Mouse (Mus musculus): ENCODE measurements at regions not wholly inside any gene's neighbourhood (a gene's known extent, or its start where the extent isn't known, plus 50 kb on each side); places are given as distances from the start of the nearest gene placed in this dataset.

GRCm38 (mm10) chr2:128245544-128245943 is 119.7 kb downstream of the Bcl2l11 start:
- H3K27me3 ChIP-seq (ENCODE audit: control insufficient read depth, insufficient read depth, insufficient read length), result no peaks in the 10 kb centered on the region
- no peaks in the 10 kb centered on the region for H3K36me3 ChIP-seq (ENCODE audit: control insufficient read depth, insufficient read depth)
- TF ChIP-seq SRF (IDR thresholded peaks at IDR 0.05; ENCODE audit: control insufficient read depth, insufficient read length, low read depth), result no peak
- no peak for TF ChIP-seq TCF12 (IDR thresholded peaks at IDR 0.05; ENCODE audit: insufficient read depth, poor library complexity, severe bottlenecking)
- no peak for TF ChIP-seq REST (IDR thresholded peaks at IDR 0.05; ENCODE audit: insufficient read depth, insufficient read length)
- no peak for TF ChIP-seq USF1 (IDR thresholded peaks at IDR 0.05; ENCODE audit: low read depth)
- no peak for TF ChIP-seq MYOD1 (IDR thresholded peaks at IDR 0.05; ENCODE audit: control insufficient read depth in 1 of 3, insufficient read length in 2 of 3, low read depth in 2 of 3)
- TF ChIP-seq MAX (IDR thresholded peaks at IDR 0.05; ENCODE audit: low read depth), result no peak
- no peak for TF ChIP-seq CEBPB (IDR thresholded peaks at IDR 0.05; ENCODE audit: insufficient read depth, poor library complexity, severe bottlenecking)
- TF ChIP-seq E2F4 (IDR thresholded peaks at IDR 0.05; ENCODE audit: insufficient read depth), result no peak
- TF ChIP-seq TCF3 (IDR thresholded peaks at IDR 0.05; ENCODE audit: insufficient read length, low read depth), result no peak
- TF ChIP-seq POLR2AphosphoS2 (IDR thresholded peaks at IDR 0.05; ENCODE audit: insufficient read length, low read depth), result no peak
- no peak for TF ChIP-seq POLR2A (IDR thresholded peaks at IDR 0.05; ENCODE audit: insufficient read length, low read depth)
- H3K79me2 ChIP-seq (ENCODE audit: control insufficient read depth, insufficient read depth), result no peaks in the 10 kb centered on the region
- no peak overlapping the region for H3K4me3 ChIP-seq
- H3ac ChIP-seq (ENCODE audit: control insufficient read depth, insufficient read length), result no peak overlapping the region
- no peak overlapping the region for H3K4me2 ChIP-seq (ENCODE audit: low read depth)

GRCm38 (mm10) chr2:128247967-128248366 is 122.1 kb downstream of the Bcl2l11 start:
- no peak overlapping the region for H3ac ChIP-seq (ENCODE audit: control insufficient read depth, insufficient read length)
- H3K79me2 ChIP-seq (ENCODE audit: control insufficient read depth, insufficient read depth), result no peaks in the 10 kb centered on the region
- TF ChIP-seq MYOD1 (IDR thresholded peaks at IDR 0.05; ENCODE audit: control insufficient read depth in 1 of 3, insufficient read length in 2 of 3, low read depth in 2 of 3), result no peak
- TF ChIP-seq TCF3 (IDR thresholded peaks at IDR 0.05; ENCODE audit: insufficient read length, low read depth), result no peak
- no peak for TF ChIP-seq TCF12 (IDR thresholded peaks at IDR 0.05; ENCODE audit: insufficient read depth, poor library complexity, severe bottlenecking)
- no peak for TF ChIP-seq POLR2A (IDR thresholded peaks at IDR 0.05; ENCODE audit: insufficient read length, low read depth)
- no peak for TF ChIP-seq MAX (IDR thresholded peaks at IDR 0.05; ENCODE audit: low read depth)
- TF ChIP-seq USF1 (IDR thresholded peaks at IDR 0.05; ENCODE audit: low read depth), result no peak
- no peak for TF ChIP-seq REST (IDR thresholded peaks at IDR 0.05; ENCODE audit: insufficient read depth, insufficient read length)
- TF ChIP-seq CEBPB (IDR thresholded peaks at IDR 0.05; ENCODE audit: insufficient read depth, poor library complexity, severe bottlenecking), result no peak
- no peak for TF ChIP-seq E2F4 (IDR thresholded peaks at IDR 0.05; ENCODE audit: insufficient read depth)
- TF ChIP-seq SRF (IDR thresholded peaks at IDR 0.05; ENCODE audit: control insufficient read depth, insufficient read length, low read depth), result no peak
- no peak for TF ChIP-seq MYOG (IDR thresholded peaks at IDR 0.05; ENCODE audit: control insufficient read depth in 1 of 3, insufficient read depth in 1 of 3, insufficient read length in 2 of 3, low read depth in 2 of 3)
- no peak for TF ChIP-seq POLR2AphosphoS2 (IDR thresholded peaks at IDR 0.05; ENCODE audit: insufficient read length, low read depth)
- H3K4me2 ChIP-seq (ENCODE audit: low read depth), result no peak overlapping the region
- H3K36me3 ChIP-seq (ENCODE audit: control insufficient read depth, insufficient read depth), result no peaks in the 10 kb centered on the region
- no peak overlapping the region for H3K4me3 ChIP-seq
- no peaks in the 10 kb centered on the region for H3K27me3 ChIP-seq (ENCODE audit: control insufficient read depth, insufficient read depth, insufficient read length)

GRCm38 (mm10) chr2:128249188-128249587 is 123.3 kb downstream of the Bcl2l11 start:
- Histone ChIP-seq H3K36me3 (ENCODE audit: control insufficient read depth, insufficient read depth) (no peaks in the 10 kb centered on the region), H3K79me2 (ENCODE audit: control insufficient read depth, insufficient read depth) (no peaks in the 10 kb centered on the region), H3ac (ENCODE audit: control insufficient read depth, insufficient read length) (no peak overlapping the region), H3K27me3 (ENCODE audit: control insufficient read depth, insufficient read depth, insufficient read length) (no peaks in the 10 kb centered on the region), H3K4me2 (ENCODE audit: low read depth) (no peak overlapping the region), H3K4me3 (no peak overlapping the region)
- TF ChIP-seq TCF12 (IDR thresholded peaks at IDR 0.05; ENCODE audit: insufficient read depth, poor library complexity, severe bottlenecking) (no peak), POLR2AphosphoS2 (IDR thresholded peaks at IDR 0.05; ENCODE audit: insufficient read length, low read depth) (no peak), REST (IDR thresholded peaks at IDR 0.05; ENCODE audit: insufficient read depth, insufficient read length) (no peak), MYOD1 (IDR thresholded peaks at IDR 0.05; ENCODE audit: control insufficient read depth in 1 of 3, insufficient read length in 2 of 3, low read depth in 2 of 3) (no peak), USF1 (IDR thresholded peaks at IDR 0.05; ENCODE audit: low read depth) (no peak), TCF3 (IDR thresholded peaks at IDR 0.05; ENCODE audit: insufficient read length, low read depth) (no peak), E2F4 (IDR thresholded peaks at IDR 0.05; ENCODE audit: insufficient read depth) (no peak), CEBPB (IDR thresholded peaks at IDR 0.05; ENCODE audit: insufficient read depth, poor library complexity, severe bottlenecking) (no peak), MAX (IDR thresholded peaks at IDR 0.05; ENCODE audit: low read depth) (no peak), SRF (IDR thresholded peaks at IDR 0.05; ENCODE audit: control insufficient read depth, insufficient read length, low read depth) (no peak), POLR2A (IDR thresholded peaks at IDR 0.05; ENCODE audit: insufficient read length, low read depth) (no peak)

- H3ac ChIP-seq (ENCODE audit: control insufficient read depth, insufficient read length), result no peak overlapping the region
- TF ChIP-seq MAX (IDR thresholded peaks at IDR 0.05; ENCODE audit: low read depth), result no peak
- no peak for TF ChIP-seq POLR2AphosphoS2 (IDR thresholded peaks at IDR 0.05; ENCODE audit: insufficient read length, low read depth)
- TF ChIP-seq MYOD1 (IDR thresholded peaks at IDR 0.05; ENCODE audit: control insufficient read depth in 1 of 3, insufficient read length in 2 of 3, low read depth in 2 of 3), result no peak
- no peak for TF ChIP-seq TCF3 (IDR thresholded peaks at IDR 0.05; ENCODE audit: insufficient read length, low read depth)
- no peak for TF ChIP-seq TCF12 (IDR thresholded peaks at IDR 0.05; ENCODE audit: insufficient read depth, poor library complexity, severe bottlenecking)
- no peak for TF ChIP-seq E2F4 (IDR thresholded peaks at IDR 0.05; ENCODE audit: insufficient read depth)
- no peak for TF ChIP-seq SRF (IDR thresholded peaks at IDR 0.05; ENCODE audit: control insufficient read depth, insufficient read length, low read depth)
- TF ChIP-seq USF1 (IDR thresholded peaks at IDR 0.05; ENCODE audit: low read depth), result no peak
- TF ChIP-seq MYOG (IDR thresholded peaks at IDR 0.05; ENCODE audit: control insufficient read depth in 1 of 3, insufficient read depth in 1 of 3, insufficient read length in 2 of 3, low read depth in 2 of 3), result no peak
- TF ChIP-seq CEBPB (IDR thresholded peaks at IDR 0.05; ENCODE audit: insufficient read depth, poor library complexity, severe bottlenecking), result no peak
- TF ChIP-seq REST (IDR thresholded peaks at IDR 0.05; ENCODE audit: insufficient read depth, insufficient read length), result no peak
- no peak for TF ChIP-seq POLR2A (IDR thresholded peaks at IDR 0.05; ENCODE audit: insufficient read length, low read depth)
- H3K79me2 ChIP-seq (ENCODE audit: control insufficient read depth, insufficient read depth), result no peaks in the 10 kb centered on the region
- H3K4me3 ChIP-seq, result no peak overlapping the region
- H3K27me3 ChIP-seq (ENCODE audit: control insufficient read depth, insufficient read depth, insufficient read length), result no peaks in the 10 kb centered on the region
- H3K36me3 ChIP-seq (ENCODE audit: control insufficient read depth, insufficient read depth), result no peaks in the 10 kb centered on the region
- no peak overlapping the region for H3K4me2 ChIP-seq (ENCODE audit: low read depth)
Measured at GRCm38 (mm10) chr2:128249607-128250006, 123.8 kb downstream of the Bcl2l11 start.
